Mouse (Mus musculus): ENCODE results near the gene Adcy9.

DNA sequence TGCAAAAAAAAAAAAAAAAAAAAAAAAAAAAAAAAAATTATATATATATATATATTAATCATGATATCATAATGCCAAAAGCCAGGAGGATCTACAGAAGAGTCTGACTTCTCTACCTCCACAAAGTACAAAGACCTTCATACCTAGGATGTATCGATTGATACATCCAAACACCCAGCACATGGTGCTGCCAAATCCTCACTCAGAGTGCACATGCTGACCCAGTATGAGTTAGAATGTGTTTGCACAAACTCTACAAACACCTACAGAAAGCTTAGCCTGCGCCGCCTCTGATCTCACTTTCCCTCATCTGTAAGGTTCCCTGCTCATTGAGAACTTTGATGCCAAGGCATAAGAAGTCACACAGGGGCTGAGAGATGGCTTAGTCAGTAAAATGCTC is 2.7 kb upstream of the Adcy9 start:
- no peak for TF ChIP-seq POLR2A (IDR thresholded peaks at IDR 0.05; ENCODE audit: low read depth, low read length)
- TF ChIP-seq CTCF (IDR thresholded peaks at IDR 0.05; ENCODE audit: borderline replicate concordance, insufficient read depth, low read length), result no peak

Data from embryonic fibroblast, embryonic 13.5 days (primary cell).